Mouse (Mus musculus) limb, embryonic 14.5 days (tissue): ENCODE data around the gene Bsnd. TPM values are rescaled to one million over a fixed set of nuclear protein-coding genes. Genes with fewer than 3 reads are reported as not detected.

Experiments
- ATAC-seq: fragments of 200-750 bp; cut with Nextera tagmentation; 2 replicates; pipeline ENCODE4 v1.8.0; 2017; ENCODE audit warnings: low read depth, moderate number of reproducible peaks, moderate TSS enrichment; ENCODE audit not compliant: low FRiP score
- DNase-seq: peaks from one replicate; pipeline ENCODE4 v3.0.0-alpha.2; 2015; ENCODE audit warnings: low spot score
- H3K27ac ChIP-seq: fragments of 300-500 bp; sonication (generic); replicated peaks from 2 replicates; pipeline ENCODE4 v1.5.1; 2014; ENCODE audit warnings: low read depth, mild to moderate bottlenecking, low read length, moderate library complexity, mixed read lengths
- H3K27me3 ChIP-seq: fragments of 300-500 bp; sonication (generic); 2 replicates; pipeline ENCODE4 v1.6.1; 2014; ENCODE audit warnings: low read length, mixed read lengths; ENCODE audit not compliant: control insufficient read depth, insufficient read depth
- H3K36me3 ChIP-seq: fragments of 300-500 bp; sonication (generic); 2 replicates; pipeline ENCODE4 v1.6.1; 2014; ENCODE audit warnings: mild to moderate bottlenecking, low read length, moderate library complexity, mixed read lengths; ENCODE audit not compliant: control insufficient read depth, insufficient read depth
- H3K4me1 ChIP-seq: fragments of 300-500 bp; sonication (generic); 2 replicates; pipeline ENCODE4 v1.6.1; 2014; ENCODE audit warnings: antibody characterized with exemption, low read length, mixed read lengths; ENCODE audit not compliant: control insufficient read depth, insufficient read depth
- H3K4me2 ChIP-seq: fragments of 300-500 bp; sonication (generic); replicated peaks from 2 replicates; pipeline ENCODE4 v1.6.1; 2014; ENCODE audit warnings: low read depth, mild to moderate bottlenecking, low read length, moderate library complexity; ENCODE audit not compliant: severe bottlenecking
- H3K4me3 ChIP-seq: fragments of 300-500 bp; sonication (generic); replicated peaks from 2 replicates; pipeline ENCODE4 v1.5.1; 2014; ENCODE audit warnings: low read length
- H3K9ac ChIP-seq: fragments of 300-500 bp; sonication (generic); 2 replicates; pipeline ENCODE4 v1.6.1; 2014; ENCODE audit warnings: mild to moderate bottlenecking, low read depth, low read length, moderate library complexity; ENCODE audit not compliant: severe bottlenecking
- H3K9me3 ChIP-seq: fragments of 300-500 bp; sonication (generic); 2 replicates; pipeline ENCODE4 v1.6.1; 2016; ENCODE audit warnings: low read length; ENCODE audit not compliant: control insufficient read depth
- POLR2A ChIP-seq: fragments of 200-500 bp; IDR thresholded peaks from 2 replicates; pipeline ENCODE4 v1.8.0; 2012; ENCODE audit warnings: inconsistent platforms, mild to moderate bottlenecking, moderate library complexity, borderline replicate concordance; ENCODE audit not compliant: insufficient read depth, insufficient read length; ENCODE audit errors: extremely low read depth
- WGBS: fragments of 180-500 bp; shearing (Covaris S2); extraction: QIAGEN DNeasy Blood & Tissue Kit; methylation state at CpG from one replicate; pipeline ENCODE4 v1.1.7; 2014; 5-methylcytosine and 5-hydroxymethylcytosine counted together
- polyA plus RNA-seq, 2 experiments: library from polyadenylated mRNA; depleted of rRNA in 1 of 2; stranded (reverse) in 1 of 2; unstranded in 1 of 2; fragments of >200 nt; fragmentation: Nextera tagmentation in 1 of 2; extraction: Ambion mirVana in 1 of 2; gene quantifications; 2 replicates each; pipeline versions ENCODE4 v1.2.1 to v1.2.3; 2012 to 2014

Gene Bsnd
- polyA plus RNA-seq, 2 experiments = not detected

DNA sequence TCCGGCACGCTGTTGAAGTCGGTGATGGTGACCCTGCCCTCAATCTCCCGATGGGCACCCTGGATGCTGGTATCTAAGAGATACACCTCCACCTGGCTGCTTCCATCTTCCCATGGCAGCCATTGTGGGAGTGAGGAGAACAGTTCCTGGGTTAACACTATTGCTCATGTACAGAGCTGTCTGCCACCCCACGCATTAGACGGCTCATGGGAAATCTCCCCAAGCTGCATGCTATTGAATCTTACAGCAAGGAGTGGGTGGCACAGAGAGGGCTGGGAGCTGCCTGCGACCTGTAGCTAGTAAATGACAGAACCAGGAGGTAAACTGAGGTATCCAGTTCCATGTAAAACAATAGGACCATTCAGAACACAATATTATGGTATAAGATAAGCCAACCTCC, 37.5 kb downstream of the Bsnd start:
- TF ChIP-seq POLR2A = no peak
- Histone ChIP-seq H3K4me2 (no peak overlapping the region), H3K36me3 (no peaks in the 10 kb centered on the region), H3K9ac (no peak overlapping the region), H3K4me3 (no peak overlapping the region), H3K27ac (no peak overlapping the region), H3K9me3 (no peaks in the 10 kb centered on the region), H3K4me1 (no peaks in the 10 kb centered on the region), H3K27me3 (no peaks in the 10 kb centered on the region)
- no peak for ATAC-seq
- WGBS = 89% methylated on average over 7 of the region's 7 CpGs
- no peak for DNase-seq

GRCm38 (mm10) chr4:106453516-106453915, 38.6 kb downstream of the Bsnd start:
- ATAC-seq (no peak), DNase-seq (no peak)
- no peaks in the 10 kb centered on the region for H3K36me3 ChIP-seq
- WGBS = 92% methylated on average over 4 of the region's 4 CpGs
- no peaks in the 10 kb centered on the region for H3K9me3 ChIP-seq
- no peaks in the 10 kb centered on the region for H3K4me1 ChIP-seq
- H3K27ac ChIP-seq = no peak overlapping the region
- H3K27me3 ChIP-seq = no peaks in the 10 kb centered on the region
- H3K4me3 ChIP-seq = no peak overlapping the region
- H3K9ac ChIP-seq = no peak overlapping the region
- H3K4me2 ChIP-seq = no peak overlapping the region
- TF ChIP-seq POLR2A = no peak

GRCm38 (mm10) chr4:106453108-106453507, 39.0 kb downstream of the Bsnd start:
- no peak overlapping the region for H3K4me3 ChIP-seq
- no peak overlapping the region for H3K27ac ChIP-seq
- TF ChIP-seq POLR2A = no peak
- no peaks in the 10 kb centered on the region for H3K9me3 ChIP-seq
- no peak overlapping the region for H3K4me2 ChIP-seq
- no peak for DNase-seq
- H3K9ac ChIP-seq = no peak overlapping the region
- no peaks in the 10 kb centered on the region for H3K27me3 ChIP-seq
- H3K4me1 ChIP-seq = no peaks in the 10 kb centered on the region
- ATAC-seq = no peak
- WGBS = 81% methylated on average over 5 of the region's 5 CpGs
- no peaks in the 10 kb centered on the region for H3K36me3 ChIP-seq

- DNase-seq = no peak
- H3K27ac ChIP-seq = no peak overlapping the region
- no peak overlapping the region for H3K9ac ChIP-seq
- no peaks in the 10 kb centered on the region for H3K4me1 ChIP-seq
- no peaks in the 10 kb centered on the region for H3K36me3 ChIP-seq
- H3K9me3 ChIP-seq = no peaks in the 10 kb centered on the region
- no peak for ATAC-seq
- WGBS = 64% methylated on average over 7 of the region's 7 CpGs
- H3K27me3 ChIP-seq = no peaks in the 10 kb centered on the region
- no peak overlapping the region for H3K4me2 ChIP-seq
- H3K4me3 ChIP-seq = no peak overlapping the region
- no peak for TF ChIP-seq POLR2A
Observed at GRCm38 (mm10) chr4:106452401-106452800, 39.7 kb downstream of the Bsnd start.

- no peaks in the 10 kb centered on the region for H3K27me3 ChIP-seq
- no peaks in the 10 kb centered on the region for H3K9me3 ChIP-seq
- no peak overlapping the region for H3K4me3 ChIP-seq
- no peaks in the 10 kb centered on the region for H3K4me1 ChIP-seq
- H3K36me3 ChIP-seq = no peaks in the 10 kb centered on the region
- H3K4me2 ChIP-seq = no peak overlapping the region
- H3K27ac ChIP-seq = no peak overlapping the region
- TF ChIP-seq POLR2A = no peak
- WGBS = 82% methylated on average over 8 of the region's 8 CpGs
- ATAC-seq (no peak), DNase-seq (no peak)
- H3K9ac ChIP-seq = no peak overlapping the region
Observed at GRCm38 (mm10) chr4:106449306-106449705, 42.8 kb downstream of the Bsnd start.

DNA sequence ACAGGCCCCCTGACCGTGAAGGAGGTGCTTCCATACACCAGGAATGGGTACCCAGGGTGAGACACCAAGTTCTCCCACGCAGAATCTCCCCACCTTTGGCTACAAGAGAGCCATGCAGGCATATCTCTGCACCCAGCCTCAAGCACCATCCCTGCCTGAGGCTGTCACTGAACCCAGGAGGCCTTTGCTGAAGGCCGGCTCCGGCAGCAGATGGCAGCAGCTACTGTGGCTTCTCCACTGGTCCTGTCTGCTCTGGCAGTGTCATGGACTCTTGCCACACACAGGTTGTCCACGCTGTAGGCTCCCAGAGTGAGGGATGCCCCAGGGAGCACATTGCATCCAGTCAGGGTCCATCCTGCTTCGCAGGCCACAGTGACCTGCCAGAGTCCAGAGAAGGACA, 48.9 kb downstream of the Bsnd start:
- Histone ChIP-seq H3K27me3 (no peaks in the 10 kb centered on the region), H3K9ac (no peak overlapping the region), H3K36me3 (peaks cover 36% of the 10 kb centered on the region), H3K9me3 (no peaks in the 10 kb centered on the region), H3K4me3 (no peak overlapping the region), H3K27ac (no peak overlapping the region), H3K4me1 (no peaks in the 10 kb centered on the region), H3K4me2 (no peak overlapping the region)
- TF ChIP-seq POLR2A = no peak
- WGBS = 79% methylated on average over 6 of the region's 6 CpGs
- DNase-seq (no peak), ATAC-seq (no peak)
